Mouse (Mus musculus): Measurements from ENCODE around the gene Tdrd3. TPM values are rescaled to one million over a fixed set of nuclear protein-coding genes. Genes with fewer than 3 reads are reported as not detected.

Gene Tdrd3
- total RNA-seq, 2 experiments from 2014 or later: 52.4 to 54.3 TPM

GRCm38 (mm10) chr14:87451645-87452443 is 35.4 kb downstream of the Tdrd3 start:
- peak; percentile 58 for DNase-seq
- intact Hi-C loops (cut with DNase I): no loop called here

DNA sequence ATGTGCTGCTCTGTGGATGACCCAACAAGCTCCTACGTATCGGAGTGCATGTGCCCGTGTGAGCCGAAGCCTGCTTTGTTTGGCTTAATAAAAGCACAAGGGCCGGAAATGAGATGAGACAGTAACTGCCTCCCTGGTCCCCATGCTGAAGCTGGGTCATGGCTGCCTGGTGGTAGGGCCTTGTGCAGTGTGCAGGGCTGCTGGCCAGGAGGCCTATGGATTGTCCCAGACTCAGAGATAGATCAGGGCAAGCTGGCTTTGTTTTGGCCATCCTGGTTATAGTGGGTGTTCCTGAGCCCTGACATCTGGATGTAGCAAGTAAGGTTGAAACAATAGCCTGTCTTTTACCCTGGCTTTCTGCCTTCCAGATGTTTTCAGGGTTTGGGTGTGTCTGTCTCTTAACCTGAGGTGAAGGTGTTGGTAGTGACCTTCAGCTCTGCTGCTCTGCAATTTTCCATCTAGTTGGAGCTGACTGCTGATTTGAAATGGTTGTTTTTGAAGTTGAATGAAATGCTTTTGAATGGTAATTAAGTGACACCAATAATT is 39.3 kb downstream of the Tdrd3 start:
- intact Hi-C loops (cut with DNase I): no loop called here
- DNase-seq: no peak

- intact Hi-C loops (cut with DNase I): loop anchor here (5.0 kb wide), 1 partner anchor 1523 kb away; no protein-coding TSS in a partner anchor
- DNase-seq: no peak
Measured at GRCm38 (mm10) chr14:87459777-87460176, 43.3 kb downstream of the Tdrd3 start.

- intact Hi-C loops (cut with DNase I): loop anchor here (5.0 kb wide), 1 partner anchor 1521 kb away; no protein-coding TSS in a partner anchor
- no peak for DNase-seq
Measured at GRCm38 (mm10) chr14:87461543-87461942, 45.1 kb downstream of the Tdrd3 start.

DNA sequence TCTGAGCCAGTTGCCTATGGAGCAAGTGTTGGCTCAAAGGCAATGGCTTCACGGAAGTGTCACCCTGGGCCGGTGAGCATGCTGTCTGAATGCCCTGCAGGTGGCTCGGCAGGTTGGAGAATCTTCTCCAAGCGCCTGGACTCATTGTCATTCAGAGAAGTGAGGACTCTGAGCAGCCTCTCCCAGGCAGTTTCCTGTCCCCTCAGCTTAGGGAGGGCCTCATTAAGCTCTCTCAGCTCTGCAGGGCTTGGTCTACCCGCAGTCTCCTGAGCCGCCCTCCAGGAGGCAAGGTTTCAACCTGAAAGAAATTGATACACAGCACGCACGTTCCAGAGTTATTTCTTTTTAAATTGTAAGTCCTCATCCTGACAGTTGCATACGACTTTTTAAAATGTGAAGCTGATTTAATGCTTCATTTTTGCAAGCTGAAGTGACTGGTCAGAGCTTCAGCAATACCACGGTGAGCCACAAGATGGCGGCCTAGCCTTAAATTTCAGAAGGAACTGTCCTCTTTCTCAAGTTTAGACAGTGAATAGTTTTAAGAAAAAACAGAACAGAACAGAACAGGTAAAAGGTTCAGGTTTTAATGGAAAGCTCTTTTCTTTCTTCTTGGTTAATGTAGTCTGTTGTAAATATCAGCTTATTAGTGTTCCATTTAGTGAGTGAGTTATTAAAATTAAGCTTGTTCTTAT is 47.7 kb downstream of the Tdrd3 start:
- intact Hi-C loops (cut with DNase I): loop anchor here (5.0 kb wide), 1 partner anchor 1518 kb away; no protein-coding TSS in a partner anchor
- DNase-seq: peak; percentile 81

GRCm38 (mm10) chr14:87464655-87465054 is 48.2 kb downstream of the Tdrd3 start:
- DNase-seq: no peak
- intact Hi-C loops (cut with DNase I): loop anchor here (5.0 kb wide), 2 partner anchors 1003 to 1518 kb away; no protein-coding TSS in a partner anchor

GRCm38 (mm10) chr14:87467586-87467985 is 51.1 kb downstream of the Tdrd3 start:
- intact Hi-C loops (cut with DNase I): loop anchor here (5.0 kb wide), 1 partner anchor 1000 kb away; no protein-coding TSS in a partner anchor

DNA sequence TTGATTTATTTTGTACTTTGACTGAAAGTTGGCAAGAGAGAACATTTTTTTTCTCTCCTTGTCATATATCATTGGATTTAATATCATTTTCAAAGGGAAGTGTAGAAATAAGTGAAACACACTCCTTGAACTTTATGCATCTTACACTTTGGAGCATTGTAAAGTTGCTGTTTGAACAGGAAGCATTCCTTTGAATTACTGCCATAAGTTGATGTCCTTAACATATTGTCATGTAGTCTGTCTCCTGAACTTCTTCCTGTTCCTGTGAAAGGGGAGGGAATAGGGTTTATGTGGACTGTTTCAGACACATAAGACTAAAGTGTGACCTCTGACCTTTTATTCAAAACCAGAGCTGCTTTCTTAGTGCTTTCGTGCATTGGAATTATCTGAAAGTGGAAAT is 55.1 kb downstream of the Tdrd3 start:
- intact Hi-C loops (cut with DNase I): no loop called here
- DNase-seq: no peak

More at GRCm38 (mm10) chr14:87467586-87467985, 51.1 kb downstream of the Tdrd3 start:
- DNase-seq: no peak

- no peak for DNase-seq
- intact Hi-C loops (cut with DNase I): no loop called here
Measured at GRCm38 (mm10) chr14:87472782-87473181, 56.3 kb downstream of the Tdrd3 start.

GRCm38 (mm10) chr14:87475721-87476359 is 59.4 kb downstream of the Tdrd3 start:
- intact Hi-C loops (cut with DNase I): no loop called here
- no peak for DNase-seq

DNA sequence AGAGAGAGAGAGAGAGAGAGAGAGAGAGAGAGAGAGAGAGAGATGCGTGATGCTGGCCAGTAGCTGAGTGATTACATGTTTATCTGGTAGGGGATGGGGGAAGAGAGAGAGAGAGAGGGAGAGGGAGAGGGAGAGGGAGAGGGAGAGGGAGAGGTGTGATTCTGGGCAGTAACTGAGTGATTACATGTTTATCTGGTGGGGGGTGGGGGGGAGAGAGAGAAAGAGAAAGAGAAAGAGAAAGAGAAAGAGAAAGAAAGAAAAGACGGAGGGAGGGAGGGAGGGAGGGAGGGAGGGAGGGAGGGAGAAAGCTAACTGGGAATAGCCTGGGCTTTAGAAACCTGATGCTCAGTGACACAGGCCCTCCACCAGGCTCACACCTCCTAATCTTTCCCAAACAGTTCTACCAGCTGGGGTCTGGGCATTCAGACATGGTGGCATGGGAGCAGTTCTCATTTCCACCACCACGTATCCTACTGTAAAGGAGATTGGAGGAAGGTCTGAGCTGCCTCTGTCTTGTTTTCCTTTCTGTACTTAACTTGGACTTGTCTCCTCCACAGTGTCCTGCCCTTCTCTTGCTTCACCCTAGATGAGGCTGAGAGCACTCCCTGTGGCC is 62.0 kb downstream of the Tdrd3 start:
- no peak for DNase-seq
- intact Hi-C loops (cut with DNase I): no loop called here

GRCm38 (mm10) chr14:87485888-87486287 is 69.4 kb downstream of the Tdrd3 start:
- DNase-seq: no peak
- intact Hi-C loops (cut with DNase I): no loop called here

DNA sequence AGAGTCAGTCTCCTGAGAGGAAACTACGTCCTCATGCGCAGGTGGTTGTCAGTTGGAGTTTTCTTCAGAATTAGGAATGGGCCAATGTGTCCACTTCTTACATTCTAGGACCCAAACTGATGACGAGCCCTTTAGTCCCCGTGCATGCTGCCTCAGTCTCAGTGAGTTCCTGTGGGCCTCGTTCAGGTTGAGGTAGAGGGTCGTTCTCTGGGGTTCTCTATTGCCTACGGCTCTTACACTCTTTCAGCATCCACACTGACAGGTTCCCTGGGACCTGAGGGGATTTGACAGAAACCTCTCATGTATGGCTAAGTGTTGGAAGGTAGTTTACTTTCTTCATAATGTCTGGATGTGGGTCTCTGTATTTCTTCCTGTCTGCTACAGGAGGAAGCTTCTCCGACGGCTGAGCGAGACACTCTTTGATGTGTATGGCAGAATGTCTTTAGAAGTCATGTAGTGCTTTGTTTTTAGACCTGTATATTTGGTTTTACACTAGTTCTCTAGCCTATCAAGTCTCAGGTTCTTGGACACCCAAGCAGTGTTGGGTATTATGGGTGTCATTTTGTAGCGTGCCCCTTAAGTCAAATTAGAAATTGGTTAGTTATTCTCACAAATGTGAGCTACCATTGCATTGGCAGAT is 81.6 kb downstream of the Tdrd3 start:
- intact Hi-C loops (cut with DNase I): no loop called here
- DNase-seq: no peak

DNA sequence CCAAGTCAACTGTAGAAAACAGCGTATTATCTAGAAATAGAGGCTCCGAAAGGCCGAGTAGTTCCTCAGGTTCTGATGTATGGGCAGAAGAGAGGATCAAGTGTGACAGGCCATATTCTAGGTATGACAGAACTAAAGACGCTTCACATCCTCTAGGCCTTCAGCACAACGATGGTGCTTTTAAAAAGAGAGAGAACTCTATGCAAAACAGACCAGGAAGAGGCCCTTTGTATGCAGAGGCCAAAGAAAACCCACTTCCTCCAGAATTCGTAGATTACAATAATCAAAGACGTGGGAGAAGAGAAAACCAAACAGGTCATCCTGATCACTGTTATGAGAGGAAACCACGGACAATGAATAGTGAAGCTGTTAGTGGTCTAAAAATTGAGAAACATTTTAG is 89.5 kb downstream of the Tdrd3 start:
- no peak for DNase-seq
- intact Hi-C loops (cut with DNase I): no loop called here

DNA sequence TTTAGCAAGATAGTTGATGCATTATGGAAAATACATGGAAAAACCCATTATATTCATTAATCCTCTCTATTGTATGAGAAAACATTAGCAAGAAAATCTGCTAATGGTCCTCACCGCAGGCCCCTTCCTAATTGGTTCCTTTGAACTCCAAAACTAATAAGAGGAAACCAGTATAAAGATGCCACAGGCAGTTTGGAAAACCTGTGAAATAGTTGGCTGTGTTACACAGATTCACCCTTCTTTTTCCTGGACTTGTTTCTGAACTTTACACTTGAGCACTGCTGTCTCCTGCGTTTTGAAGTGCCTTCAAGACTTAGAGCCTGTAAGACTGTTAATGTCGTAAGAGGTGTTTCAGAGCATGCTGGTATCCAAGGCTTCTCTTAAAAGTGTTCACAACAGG is 98.8 kb downstream of the Tdrd3 start:
- intact Hi-C loops (cut with DNase I): no loop called here
- no peak for DNase-seq

- intact Hi-C loops (cut with DNase I): no loop called here
- DNase-seq: no peak
Measured at GRCm38 (mm10) chr14:87517381-87517780, 100.9 kb downstream of the Tdrd3 start.

GRCm38 (mm10) chr14:87531847-87532246 is 115.4 kb downstream of the Tdrd3 start:
- no peak for DNase-seq

DNA sequence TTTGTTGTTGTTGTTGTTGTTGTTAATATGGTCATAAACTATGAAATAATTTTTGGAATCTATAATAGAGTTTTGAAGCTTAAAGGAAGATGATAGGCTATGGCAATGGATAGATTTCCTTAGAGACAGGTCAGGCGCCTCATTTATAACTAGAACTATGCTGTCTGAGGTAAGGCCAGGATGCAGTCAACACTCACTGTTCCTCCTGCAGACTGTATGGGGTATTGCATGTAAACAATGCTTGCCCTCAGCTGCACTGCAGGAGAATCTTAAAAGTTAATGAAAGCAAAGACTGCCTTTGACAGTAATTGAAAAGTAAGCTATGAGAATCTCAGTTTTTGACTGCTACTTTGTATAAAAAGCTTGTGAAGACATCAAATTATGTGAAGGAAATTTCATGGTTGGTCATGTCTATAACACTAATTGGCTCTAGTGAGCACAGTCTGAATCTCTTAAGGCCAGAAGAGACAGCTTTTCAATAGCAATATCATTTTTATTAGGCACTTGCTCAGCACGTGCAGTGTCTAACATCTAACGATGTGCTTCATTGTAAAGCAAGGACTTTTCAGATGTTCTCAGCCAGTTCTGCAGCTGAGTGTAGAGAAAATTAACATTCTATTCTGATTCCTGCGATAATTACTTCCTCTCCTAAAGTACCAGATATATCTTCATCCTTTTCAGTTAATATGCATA is 120.8 kb downstream of the Tdrd3 start:
- DNase-seq: no peak
- intact Hi-C loops (cut with DNase I): no loop called here

More at GRCm38 (mm10) chr14:87531847-87532246, 115.4 kb downstream of the Tdrd3 start:
- intact Hi-C loops (cut with DNase I): no loop called here

DNA sequence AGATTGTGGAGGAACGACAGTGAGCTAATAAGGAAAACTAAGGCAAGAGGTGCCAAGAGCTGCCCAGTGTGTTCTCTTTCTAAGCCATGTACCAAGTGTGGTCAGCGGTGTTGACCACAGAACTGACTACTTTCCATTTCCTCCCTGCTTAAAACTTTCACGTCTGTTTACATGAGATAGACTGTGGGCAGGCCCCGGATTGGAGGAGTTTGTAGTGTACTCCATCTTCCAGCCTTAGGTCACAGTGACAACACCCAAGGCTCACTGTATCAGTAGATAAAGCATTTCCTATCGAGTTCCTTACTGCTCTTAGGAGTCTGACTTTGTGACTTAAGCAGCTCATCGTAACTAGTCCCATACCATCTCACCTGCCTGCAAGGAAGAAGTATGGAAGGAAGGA is 133.5 kb downstream of the Tdrd3 start:
- no peak for DNase-seq
- intact Hi-C loops (cut with DNase I): no loop called here
